Mouse (Mus musculus): ENCODE measurements around the gene Hivep3. TPM values are rescaled to one million over a fixed set of nuclear protein-coding genes. Genes with fewer than 3 reads are reported as not detected.

Gene Hivep3
- polyA plus RNA-seq, 1 experiment from 2014 or later = 0.84 TPM

DNA sequence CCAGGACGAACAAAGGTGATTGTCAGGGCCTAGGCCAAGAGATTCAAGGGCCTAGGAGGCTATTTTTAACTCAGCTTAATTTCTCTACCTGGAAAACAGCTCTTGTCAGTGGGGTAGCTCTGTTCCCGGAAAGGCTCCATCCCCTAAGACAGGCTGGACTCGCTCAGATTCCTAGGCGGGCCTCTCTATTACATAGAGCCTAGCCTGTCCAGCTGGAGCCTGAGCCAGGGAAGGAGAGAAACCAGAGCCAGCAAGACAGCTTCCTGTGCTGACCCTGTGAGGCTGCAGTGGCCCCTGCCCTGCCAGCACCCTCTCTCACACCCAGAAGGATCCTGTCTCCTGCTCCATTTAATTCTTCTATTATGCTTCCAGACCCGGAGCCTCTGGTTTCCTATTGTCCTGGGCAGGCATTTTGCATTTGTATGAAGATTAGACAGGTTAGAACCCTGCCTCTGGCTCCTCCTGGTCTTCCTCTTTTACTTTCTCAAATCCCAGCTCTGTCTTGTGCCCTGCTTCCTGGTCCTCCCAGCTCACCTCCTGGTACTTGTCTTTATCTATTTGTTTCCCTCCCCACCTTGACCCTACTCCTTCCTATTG lies 425.2 kb downstream of the Hivep3 start:
- Histone ChIP-seq H3K4me2 (no peak overlapping the region), H3K4me3 (replicated peaks) (no peak overlapping the region), H3K27me3 (peaks cover 22% of the 10 kb centered on the region), H3K9me3 (no peaks in the 10 kb centered on the region), H3K4me1 (replicated peaks) (peaks cover 8% of the 10 kb centered on the region), H3K36me3 (no peaks in the 10 kb centered on the region), H3K27ac (no peak overlapping the region), H3K9ac (replicated peaks) (no peak overlapping the region)
- 57% methylated on average over 5 of the region's 5 CpGs for WGBS
- no peak for ATAC-seq (ENCODE audit: insufficient number of reproducible peaks, insufficient read depth, low FRiP score, low TSS enrichment, low read depth)

DNA sequence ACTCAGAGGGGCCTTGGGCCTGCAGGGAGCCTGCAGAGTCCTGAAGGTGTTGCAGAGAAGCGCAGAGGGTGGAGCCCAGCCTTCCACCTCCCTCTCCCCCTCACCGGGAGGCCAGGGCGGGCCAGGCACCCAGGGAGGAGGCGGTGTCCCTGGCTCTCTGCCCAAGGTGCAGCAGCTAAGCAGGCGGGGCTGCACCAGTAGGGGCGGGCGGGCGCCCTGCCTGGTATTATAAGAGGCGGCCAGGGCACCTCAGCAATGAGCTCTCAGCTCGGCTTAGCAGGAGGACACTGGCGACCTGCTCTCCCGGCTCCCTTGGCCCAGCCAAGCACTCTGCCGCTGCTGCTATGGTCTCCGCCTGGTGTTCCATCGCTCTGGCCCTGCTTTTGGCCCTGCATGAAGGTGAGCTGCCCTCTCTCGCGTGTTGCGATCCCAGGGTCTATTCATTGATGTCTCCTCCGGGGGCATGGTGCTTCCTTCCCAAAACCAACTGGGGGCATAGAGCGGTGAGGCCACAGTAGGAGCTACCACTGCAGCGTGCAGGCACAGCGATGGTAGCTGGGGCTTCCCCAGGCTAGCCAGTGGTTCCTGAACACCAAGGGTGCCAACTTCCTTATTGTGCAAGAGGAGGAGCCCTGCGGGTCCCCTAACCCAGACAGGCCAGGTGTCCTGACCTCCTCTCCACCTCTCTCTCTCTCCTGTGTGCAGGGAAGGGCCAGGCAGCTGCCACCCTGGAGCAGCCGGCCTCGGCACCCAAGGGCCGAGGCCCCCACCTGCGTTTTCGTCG lies 427.8 kb downstream of the Hivep3 start, which contains the start of gene Edn2:
Gene Edn2 (plus strand): TSS at position 41 of the 784 bp plus-strand sequence.
- Histone ChIP-seq H3K9ac (replicated peaks) (0 out of 2 replicates have a peak within 1 kb of the TSS, but pooled peaks have one; percentile 8), H3K9me3 (no peaks in the 10 kb centered on the region), H3K27ac (no peak within 1 kb of the TSS), H3K4me2 (peak within 1 kb of the TSS; percentile 17), H3K36me3 (no peaks in the 10 kb centered on the region), H3K27me3 (peaks cover 22% of the 10 kb centered on the region), H3K4me1 (replicated peaks) (peaks cover 8% of the 10 kb centered on the region), H3K4me3 (replicated peaks) (no peak within 1 kb of the TSS)
- 0 out of 2 replicates have a peak, but pooled peaks have one; percentile 23 for ATAC-seq (ENCODE audit: insufficient number of reproducible peaks, insufficient read depth, low FRiP score, low TSS enrichment, low read depth)
- WGBS = 37% methylated on average over 29 of the region's 29 CpGs

DNA sequence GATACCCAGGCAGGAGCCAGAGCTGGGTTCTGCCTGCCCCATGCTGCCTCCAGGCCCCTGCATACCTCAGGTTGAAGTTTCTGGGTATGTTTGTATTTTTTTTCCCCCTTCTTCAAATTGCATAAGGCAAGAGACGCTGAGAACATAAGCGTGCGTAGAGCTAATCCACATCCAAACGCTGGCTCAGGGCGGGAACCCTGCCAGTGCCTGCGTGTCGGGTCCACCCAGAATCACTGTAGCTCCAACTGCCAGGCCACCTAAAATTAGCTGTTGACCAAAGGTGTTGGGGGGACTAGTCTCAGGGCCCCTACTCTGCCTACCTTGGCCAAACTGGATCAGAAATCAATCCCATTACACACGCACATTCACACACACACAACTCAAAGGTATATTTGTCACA lies 429.0 kb downstream of the Hivep3 start:
- Histone ChIP-seq H3K4me3 (replicated peaks) (no peak overlapping the region), H3K9me3 (no peaks in the 10 kb centered on the region), H3K36me3 (no peaks in the 10 kb centered on the region), H3K9ac (replicated peaks) (no peak overlapping the region), H3K4me2 (no peak overlapping the region), H3K27me3 (peaks cover 22% of the 10 kb centered on the region), H3K27ac (no peak overlapping the region), H3K4me1 (replicated peaks) (peaks cover 8% of the 10 kb centered on the region)
- no peak for ATAC-seq (ENCODE audit: insufficient number of reproducible peaks, insufficient read depth, low FRiP score, low TSS enrichment, low read depth)
- 86% methylated on average over 8 of the region's 8 CpGs for WGBS

DNA sequence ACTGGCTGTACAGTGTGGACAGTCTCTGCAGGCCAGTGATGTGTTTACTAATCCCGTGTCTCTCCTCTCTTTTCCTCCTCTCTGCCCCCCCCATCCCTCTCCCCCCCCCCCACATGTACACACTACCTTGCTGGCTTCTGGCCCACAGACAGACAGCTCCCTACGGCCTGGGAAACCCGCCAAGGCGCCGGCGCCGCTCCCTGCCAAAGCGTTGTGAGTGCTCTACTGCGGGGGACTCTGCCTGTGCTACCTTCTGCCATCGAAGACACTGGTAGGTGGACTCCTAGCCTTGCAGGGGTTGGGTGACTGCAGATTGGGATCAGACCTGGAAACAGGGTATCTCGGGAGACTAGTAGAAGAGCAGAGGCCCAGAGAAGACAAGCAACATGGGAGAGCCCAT lies 429.7 kb downstream of the Hivep3 start:
- no peak for ATAC-seq (ENCODE audit: insufficient number of reproducible peaks, insufficient read depth, low FRiP score, low TSS enrichment, low read depth)
- H3K36me3 ChIP-seq = no peaks in the 10 kb centered on the region
- no peak overlapping the region for H3K4me3 ChIP-seq (replicated peaks)
- H3K9me3 ChIP-seq = no peaks in the 10 kb centered on the region
- WGBS = 78% methylated on average over 11 of the region's 11 CpGs
- no peak overlapping the region for H3K27ac ChIP-seq
- H3K9ac ChIP-seq (replicated peaks) = no peak overlapping the region; the same call in 1 of the 2 replicates
- peaks cover 8% of the 10 kb centered on the region for H3K4me1 ChIP-seq (replicated peaks)
- no peak overlapping the region for H3K4me2 ChIP-seq
- peaks cover 22% of the 10 kb centered on the region for H3K27me3 ChIP-seq

DNA sequence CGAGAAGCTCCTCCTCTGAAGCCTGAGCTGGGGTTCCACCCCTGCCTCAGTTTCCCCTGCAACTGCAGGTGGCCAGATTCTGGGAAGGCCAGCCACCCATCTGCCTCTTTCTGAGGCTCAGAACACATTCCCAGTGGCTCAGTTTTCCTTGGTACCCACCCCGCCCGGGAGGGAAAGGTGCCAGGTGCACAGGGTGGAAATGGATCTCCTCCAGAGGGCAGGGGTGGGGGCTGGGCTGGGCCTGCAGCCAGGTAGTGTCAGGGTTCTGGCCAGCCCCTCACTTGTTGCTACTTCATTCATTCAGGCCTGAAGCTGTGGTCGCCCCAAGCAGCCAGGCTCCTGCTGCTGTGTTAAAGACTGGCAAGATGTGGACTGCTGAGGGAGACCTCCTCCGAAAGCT lies 430.7 kb downstream of the Hivep3 start:
- Histone ChIP-seq H3K27ac (no peak overlapping the region), H3K9me3 (no peaks in the 10 kb centered on the region), H3K4me1 (replicated peaks) (peaks cover 8% of the 10 kb centered on the region), H3K4me3 (replicated peaks) (no peak overlapping the region), H3K9ac (replicated peaks) (no peak overlapping the region), H3K4me2 (no peak overlapping the region), H3K27me3 (peaks cover 22% of the 10 kb centered on the region), H3K36me3 (no peaks in the 10 kb centered on the region)
- 86% methylated on average over 5 of the region's 5 CpGs for WGBS
- ATAC-seq (ENCODE audit: insufficient number of reproducible peaks, insufficient read depth, low FRiP score, low TSS enrichment, low read depth) = no peak

DNA sequence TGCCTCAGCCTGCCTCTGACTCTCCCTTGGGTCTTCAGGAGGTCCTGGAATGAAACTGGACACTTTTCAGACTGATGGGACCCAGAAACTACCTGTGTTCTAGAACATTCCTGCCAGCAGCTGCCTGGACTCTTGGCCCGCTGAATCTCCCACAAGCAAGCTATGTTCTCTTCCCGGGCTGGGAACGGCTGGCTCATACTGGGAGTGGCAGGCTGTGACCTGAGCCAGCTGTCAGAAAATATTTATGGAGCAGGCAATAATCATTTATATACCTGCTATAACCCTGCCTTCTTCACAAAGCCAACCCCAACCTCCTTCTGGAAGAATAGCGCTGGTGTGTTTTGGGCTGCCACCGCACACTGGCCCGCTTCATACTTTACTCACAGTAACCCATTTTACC lies 434.2 kb downstream of the Hivep3 start:
- peaks cover 9% of the 10 kb centered on the region for H3K4me1 ChIP-seq (replicated peaks)
- no peaks in the 10 kb centered on the region for H3K9me3 ChIP-seq
- WGBS = 81% methylated on average over 6 of the region's 6 CpGs
- no peak overlapping the region for H3K4me2 ChIP-seq
- ATAC-seq (ENCODE audit: insufficient number of reproducible peaks, insufficient read depth, low FRiP score, low TSS enrichment, low read depth) = no peak
- H3K36me3 ChIP-seq = no peaks in the 10 kb centered on the region
- no peak overlapping the region for H3K27ac ChIP-seq
- H3K27me3 ChIP-seq = 0 out of 2 replicates have a peak, but pooled peaks cover 8% of the 10 kb centered on the region
- H3K4me3 ChIP-seq (replicated peaks) = no peak overlapping the region
- H3K9ac ChIP-seq (replicated peaks) = no peak overlapping the region

DNA sequence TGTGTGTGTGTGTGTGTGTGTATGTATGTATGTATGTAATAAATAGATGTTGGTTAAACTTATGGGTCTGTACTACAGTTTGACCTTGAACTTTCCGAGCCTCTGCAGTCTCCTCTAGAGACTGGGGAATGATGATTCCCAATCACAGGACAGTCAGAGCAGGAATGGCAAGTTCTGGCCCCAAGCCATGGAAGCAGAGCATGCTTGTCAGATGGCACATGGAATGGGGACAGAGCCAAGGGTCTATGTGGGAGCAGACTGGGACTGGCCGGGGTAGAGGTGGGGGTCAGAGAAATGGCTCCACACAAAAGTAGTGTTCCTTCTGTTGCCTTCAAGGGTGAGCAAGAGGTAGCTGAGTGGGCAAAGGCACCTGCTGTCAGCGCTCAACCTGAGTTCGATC lies 434.8 kb downstream of the Hivep3 start:
- WGBS = 91% methylated on average over 4 of the region's 4 CpGs
- no peaks in the 10 kb centered on the region for H3K36me3 ChIP-seq
- no peak overlapping the region for H3K4me2 ChIP-seq
- no peak overlapping the region for H3K9ac ChIP-seq (replicated peaks)
- no peak for ATAC-seq (ENCODE audit: insufficient number of reproducible peaks, insufficient read depth, low FRiP score, low TSS enrichment, low read depth)
- 0 out of 2 replicates have a peak, but pooled peaks cover 3% of the 10 kb centered on the region for H3K27me3 ChIP-seq
- H3K4me1 ChIP-seq (replicated peaks) = peaks cover 9% of the 10 kb centered on the region
- no peaks in the 10 kb centered on the region for H3K9me3 ChIP-seq
- H3K27ac ChIP-seq = no peak overlapping the region
- no peak overlapping the region for H3K4me3 ChIP-seq (replicated peaks)

DNA sequence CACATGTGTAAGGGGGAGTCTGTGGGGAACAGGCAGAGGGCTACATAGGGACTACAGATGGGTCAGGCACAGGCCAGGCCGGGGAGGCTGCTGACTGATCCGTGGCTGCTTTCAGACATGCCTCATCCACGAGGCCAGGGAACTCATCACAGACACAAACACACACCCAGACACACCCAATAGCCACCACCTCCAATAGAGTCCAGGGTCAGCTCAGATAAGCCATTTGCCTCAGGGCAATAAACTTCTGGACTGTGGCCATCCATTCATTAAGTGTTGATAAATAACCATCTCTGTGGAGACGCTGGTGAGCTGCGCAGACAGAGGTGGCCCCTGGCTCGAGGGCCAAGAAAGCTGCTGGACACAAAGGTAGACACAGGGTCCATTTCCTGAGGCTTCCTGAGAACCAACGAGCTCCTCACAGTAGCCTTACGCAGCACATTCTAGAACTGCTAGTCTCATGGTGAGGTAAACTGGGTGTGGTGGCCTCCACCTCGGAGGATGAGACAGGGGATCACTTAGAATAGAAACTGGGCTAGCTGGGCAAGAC lies 436.9 kb downstream of the Hivep3 start:
- Histone ChIP-seq H3K27ac (no peak overlapping the region), H3K9ac (replicated peaks) (no peak overlapping the region), H3K27me3 (0 out of 2 replicates have a peak, but pooled peaks cover 3% of the 10 kb centered on the region), H3K36me3 (no peaks in the 10 kb centered on the region), H3K9me3 (no peaks in the 10 kb centered on the region), H3K4me2 (no peak overlapping the region), H3K4me3 (replicated peaks) (no peak overlapping the region), H3K4me1 (replicated peaks) (peaks cover 9% of the 10 kb centered on the region)
- no peak for ATAC-seq (ENCODE audit: insufficient number of reproducible peaks, insufficient read depth, low FRiP score, low TSS enrichment, low read depth)
- WGBS = 48% methylated on average over 9 of the region's 9 CpGs

DNA sequence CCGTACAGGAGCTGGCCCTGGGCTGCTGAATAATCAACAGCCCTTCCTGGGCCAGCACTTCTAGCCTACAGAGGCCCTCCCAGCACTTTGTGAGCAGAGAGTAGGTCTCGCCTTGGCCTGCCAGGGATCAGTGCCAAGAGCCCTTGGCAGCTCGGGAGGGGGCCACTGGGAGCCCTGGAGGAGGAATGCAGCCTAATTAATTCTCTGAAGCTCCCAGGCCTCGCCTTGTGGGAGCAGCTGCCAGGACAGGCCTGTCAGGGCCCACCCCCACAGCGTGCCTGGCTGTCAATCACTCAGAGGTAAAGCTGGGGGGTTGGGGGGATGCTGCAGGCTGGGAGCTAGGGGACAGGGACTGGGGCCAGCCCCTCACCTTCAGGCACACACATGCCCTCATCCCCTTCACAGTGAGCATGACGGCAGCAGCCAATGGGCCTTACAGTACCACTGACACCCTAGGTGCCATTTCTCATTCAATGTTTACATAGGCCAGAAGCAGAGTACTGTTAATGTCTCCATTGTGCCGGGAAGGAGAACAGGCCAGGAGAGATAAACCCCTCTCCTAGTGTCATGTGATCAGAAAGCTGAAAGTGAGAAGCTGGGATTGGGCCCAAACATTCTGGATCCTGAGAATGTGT lies 438.6 kb downstream of the Hivep3 start:
- Histone ChIP-seq H3K4me2 (no peak overlapping the region), H3K36me3 (no peaks in the 10 kb centered on the region), H3K27ac (no peak overlapping the region), H3K9me3 (no peaks in the 10 kb centered on the region), H3K27me3 (0 out of 2 replicates have a peak, but pooled peaks cover 3% of the 10 kb centered on the region), H3K9ac (replicated peaks) (no peak overlapping the region), H3K4me1 (replicated peaks) (peaks cover 9% of the 10 kb centered on the region), H3K4me3 (replicated peaks) (no peak overlapping the region)
- no peak for ATAC-seq (ENCODE audit: insufficient number of reproducible peaks, insufficient read depth, low FRiP score, low TSS enrichment, low read depth)
- WGBS = 16% methylated on average over 7 of the region's 7 CpGs

DNA sequence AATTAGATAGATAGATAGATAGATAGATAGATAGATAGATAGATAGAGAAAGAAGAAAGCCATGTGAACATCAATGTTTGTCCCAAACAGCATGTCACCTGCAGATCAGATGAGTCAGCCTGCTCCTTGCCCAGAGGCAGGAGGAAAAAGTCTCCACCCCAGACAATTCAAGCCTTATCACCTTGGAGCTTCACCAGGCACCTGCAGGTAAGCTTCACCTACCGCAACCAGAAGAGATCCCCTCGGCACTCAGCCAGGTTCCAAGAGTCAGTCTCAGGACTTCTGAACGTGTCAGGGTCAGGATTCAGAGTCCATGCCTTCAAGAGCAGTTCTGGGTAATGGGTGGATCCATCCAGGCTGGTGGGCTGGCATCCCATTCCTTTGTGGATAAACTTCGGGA lies 445.5 kb downstream of the Hivep3 start:
- no peak for ATAC-seq (ENCODE audit: insufficient number of reproducible peaks, insufficient read depth, low FRiP score, low TSS enrichment, low read depth)
- Histone ChIP-seq H3K27me3 (no peaks in the 10 kb centered on the region), H3K4me2 (no peak overlapping the region), H3K9ac (replicated peaks) (no peak overlapping the region), H3K4me3 (replicated peaks) (no peak overlapping the region), H3K36me3 (no peaks in the 10 kb centered on the region), H3K9me3 (no peaks in the 10 kb centered on the region), H3K27ac (no peak overlapping the region), H3K4me1 (replicated peaks) (no peaks in the 10 kb centered on the region)
- 82% methylated on average over 4 of the region's 4 CpGs for WGBS

DNA sequence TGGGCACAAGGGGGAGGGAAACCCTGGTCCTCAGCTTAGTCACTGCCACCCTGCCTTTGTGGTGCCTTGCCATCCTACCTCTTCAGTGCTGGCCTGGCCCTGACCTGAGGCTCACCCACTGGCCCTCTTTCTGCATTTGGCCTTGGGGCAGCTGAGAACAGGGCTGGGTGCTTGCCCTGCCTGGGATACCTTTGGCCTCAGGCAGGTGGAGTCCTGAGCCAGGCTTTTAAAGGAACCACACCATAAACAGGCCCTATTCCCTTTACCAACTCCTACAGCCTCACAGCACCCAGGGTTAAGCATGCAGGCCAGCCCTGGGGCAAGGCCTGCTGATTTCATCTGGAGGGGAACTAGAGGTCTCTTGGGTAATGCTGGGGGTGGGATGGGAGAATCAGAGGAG lies 447.0 kb downstream of the Hivep3 start:
- Histone ChIP-seq H3K9ac (replicated peaks) (no peak overlapping the region), H3K9me3 (no peaks in the 10 kb centered on the region), H3K27ac (no peak overlapping the region), H3K4me1 (replicated peaks) (no peaks in the 10 kb centered on the region), H3K36me3 (no peaks in the 10 kb centered on the region), H3K27me3 (no peaks in the 10 kb centered on the region), H3K4me2 (no peak overlapping the region), H3K4me3 (replicated peaks) (no peak overlapping the region)
- ATAC-seq (ENCODE audit: insufficient number of reproducible peaks, insufficient read depth, low FRiP score, low TSS enrichment, low read depth) = no peak

Data from limb, embryonic 12.5 days (tissue).